Comparison of ENCODE assay signal across 28 mouse cellular contexts in the genomic region with DNA sequence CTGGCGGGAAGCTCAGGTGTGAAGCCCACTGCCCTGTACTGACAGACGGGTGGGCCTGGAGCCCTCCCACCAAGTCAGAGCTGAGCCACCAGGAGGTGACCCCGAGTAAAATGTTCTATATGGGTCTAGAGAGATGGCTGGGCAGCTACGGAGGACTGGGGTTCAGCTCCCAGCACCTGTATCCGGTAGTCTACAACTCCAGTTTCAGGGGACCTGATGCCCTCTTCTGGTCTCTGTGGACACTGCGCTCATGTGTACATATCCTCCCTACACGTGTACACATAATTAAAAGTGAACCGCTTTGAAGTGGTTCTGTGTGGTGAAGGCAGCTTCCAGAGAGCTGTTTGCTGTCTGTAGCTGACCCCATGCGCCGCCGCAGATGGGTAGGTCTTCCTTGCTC. TPM values are rescaled to one million over a fixed set of nuclear protein-coding genes. Genes with fewer than 3 reads are reported as not detected.
A peak's percentile ranks its signal among the peaks of the same experiment; 100 is the strongest.
DNase-seq lines count a peak whose midpoint lies in the region; ATAC-seq and TF ChIP-seq lines count a peak whose summit lies in the region.
"Had no signal": no experiment of that assay in that cellular context is flagged by ENCODE, and none has a peak within 500 bp of the region (broad histone marks: within the 10 kb centered on the region; RNA-seq: fewer than 3 reads in every experiment).

No protein-coding gene starts in this region.

- H3K36me3 ChIP-seq in kidney, postnatal 0 days (ENCODE audit: insufficient read depth, low read length), result peaks cover 3% of the 10 kb centered on the region; the same call in 1 of the 2 replicates
- no peaks in the 10 kb centered on the region for H3K36me3 ChIP-seq in E14TG2a.4 (ENCODE audit: insufficient read depth, low read length)

- 0 out of 2 replicates have a peak, but pooled peaks have one; percentile 10 for TF ChIP-seq CTCF in kidney, postnatal 0 days (IDR thresholded peaks at IDR 0.05; ENCODE audit: low read depth)
- peak; percentile 27 for TF ChIP-seq CTCF in E14TG2a.4 (conservative IDR thresholded peaks at IDR 0.05; ENCODE audit: low read length)

- WGBS in kidney, postnatal 0 days, result 96% methylated on average over 11 of the region's 11 CpGs

- no peak overlapping the region for H3K27ac ChIP-seq in kidney, postnatal 0 days
- H3K27ac ChIP-seq: embryonic facial prominence, embryonic 15.5 days; forebrain, embryonic 10.5 days; gastrocnemius, adult 2 months; heart, embryonic 10.5 days; hindbrain, embryonic 10.5 days; hindbrain, embryonic 14.5 days had no signal

- no peak for ATAC-seq in kidney, postnatal 0 days (replicated peaks; ENCODE audit: low FRiP score, low read depth)
- ATAC-seq: forebrain, embryonic 14.5 days had no signal

- DNase-seq in kidney, postnatal 0 days (ENCODE audit: low spot score), result no peak
- no peak for DNase-seq in kidney, adult 8-10 months
- peak; percentile 5 for DNase-seq in A20 (ENCODE audit: low read depth, low spot score)
- DNase-seq in ZHBTc4 (ENCODE audit: low read depth, low spot score), result peak; percentile 50
- DNase-seq in adrenal gland, postnatal 4 days (ENCODE audit: low spot score in 2 of 2), result no peak
- DNase-seq in ovary, postnatal 10 days (ENCODE audit: low spot score), result no peak
- DNase-seq: adrenal gland, adult 2 months; adrenal gland, postnatal 25 days; B cell, adult 2 months; cerebellum, adult 11 months; cerebellum, adult 8-10 months; cerebellum, postnatal 14 days; embryo, embryonic 11 days; gastrocnemius, adult 2 months; gastrocnemius, postnatal 36 days; heart, adult 18-20 months; heart, postnatal 10 days; kidney, adult 11 months had no signal

- no peak overlapping the region for H3K4me2 ChIP-seq in kidney, postnatal 0 days (ENCODE audit: low read length)
- H3K4me2 ChIP-seq: embryonic facial prominence, embryonic 15.5 days; hindbrain, embryonic 14.5 days had no signal

- no peaks in the 10 kb centered on the region for H3K27me3 ChIP-seq in kidney, postnatal 0 days (ENCODE audit: insufficient read depth, low read length)
- H3K27me3 ChIP-seq in E14TG2a.4 (ENCODE audit: insufficient read depth, low read length), result peaks cover 27% of the 10 kb centered on the region
- H3K27me3 ChIP-seq: CH12.LX; embryonic facial prominence, embryonic 15.5 days had no signal

- H3K4me1 ChIP-seq in kidney, postnatal 0 days (replicated peaks; ENCODE audit: insufficient read depth, low read length), result no peaks in the 10 kb centered on the region
- peaks cover 20% of the 10 kb centered on the region for H3K4me1 ChIP-seq in E14TG2a.4 (replicated peaks; ENCODE audit: low read depth, low read length)
- H3K4me1 ChIP-seq: embryonic facial prominence, embryonic 15.5 days; heart, embryonic 10.5 days had no signal

- no peak overlapping the region for H3K9ac ChIP-seq in kidney, postnatal 0 days (ENCODE audit: low read depth, low read length)
- H3K9ac ChIP-seq: embryonic facial prominence, embryonic 15.5 days; hindbrain, embryonic 14.5 days had no signal

- H3K9me3 ChIP-seq in kidney, postnatal 0 days (replicated peaks; ENCODE audit: low read length), result no peaks in the 10 kb centered on the region
- H3K9me3 ChIP-seq in E14TG2a.4 (ENCODE audit: low read length), result no peaks in the 10 kb centered on the region; the same call in 1 of the 2 replicates
- H3K9me3 ChIP-seq: embryonic facial prominence, embryonic 15.5 days; G1E; heart, embryonic 10.5 days; hindbrain, embryonic 10.5 days had no signal

- no peak overlapping the region for H3K4me3 ChIP-seq in kidney, postnatal 0 days (replicated peaks; ENCODE audit: low read depth, low read length)
- no peak overlapping the region for H3K4me3 ChIP-seq in E14TG2a.4 (replicated peaks; ENCODE audit: low read length)
- H3K4me3 ChIP-seq: embryonic facial prominence, embryonic 15.5 days; erythroblast, embryonic 14.5 days; forebrain, embryonic 10.5 days; gastrocnemius, adult 2 months; heart, embryonic 10.5 days; hindbrain, embryonic 10.5 days had no signal

RNA-seq across cellular contexts. Expression of gene Scml4, which starts 20.1 kb away (rescaled TPM):
- 1.7 and 2.0 TPM in 2 replicates for polyA plus RNA-seq in kidney, postnatal 0 days (2015; fragmentation: Nextera tagmentation; extraction: Ambion mirVana)
- total RNA-seq in adrenal gland, postnatal 4 days (2021), result 1 to 10 TPM; 6.1 to 6.4 TPM
- total RNA-seq: G1E had no signal
- polyA plus RNA-seq: erythroblast, embryonic 14.5 days; G1E had no signal

Comparison
In these comparisons a context has a peak if more than half of its experiments do, and no peak if none do; other contexts are left out.
1. DNase-seq: peak in A20 (single experiment) and ZHBTc4 (single experiment); none in kidney, postnatal 0 days (single experiment), kidney, adult 8-10 months (0 of 2), adrenal gland, postnatal 4 days (0 of 2) and ovary, postnatal 10 days (single experiment).